Mouse (Mus musculus): ENCODE data around the gene Mfsd14a.
A peak's percentile ranks its signal among the peaks of the same experiment; 100 is the strongest.

DNA sequence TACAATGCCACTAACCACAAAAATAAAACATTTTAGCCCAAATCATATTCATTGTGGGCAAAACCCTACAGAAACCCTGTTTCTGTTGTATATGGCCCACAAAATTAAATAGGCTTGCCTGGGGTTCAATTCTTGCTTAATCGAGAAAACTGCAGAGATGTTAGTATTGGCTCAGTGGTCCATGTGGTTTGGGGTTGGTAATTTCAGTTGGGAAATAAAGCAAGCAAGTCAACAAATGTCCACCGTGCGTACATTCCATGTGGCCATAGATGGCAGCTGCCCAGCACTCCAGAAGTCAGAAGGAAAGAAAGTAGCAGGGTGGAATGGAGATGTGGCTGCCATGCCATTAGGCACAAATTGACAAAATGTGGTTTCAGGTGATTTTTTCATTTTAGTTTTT is 29.5 kb downstream of the Mfsd14a start:
- TF ChIP-seq CTCF (conservative IDR thresholded peaks at IDR 0.05; ENCODE audit: low read length) (0 out of 2 replicates have a peak, but pooled peaks have one; percentile 1), NANOG (IDR thresholded peaks at IDR 0.05; ENCODE audit: borderline replicate concordance, low read length) (no peak)

Data from E14TG2a.4 (cell line).